9 mouse cellular contexts compared by ENCODE assay signal in the genomic region with DNA sequence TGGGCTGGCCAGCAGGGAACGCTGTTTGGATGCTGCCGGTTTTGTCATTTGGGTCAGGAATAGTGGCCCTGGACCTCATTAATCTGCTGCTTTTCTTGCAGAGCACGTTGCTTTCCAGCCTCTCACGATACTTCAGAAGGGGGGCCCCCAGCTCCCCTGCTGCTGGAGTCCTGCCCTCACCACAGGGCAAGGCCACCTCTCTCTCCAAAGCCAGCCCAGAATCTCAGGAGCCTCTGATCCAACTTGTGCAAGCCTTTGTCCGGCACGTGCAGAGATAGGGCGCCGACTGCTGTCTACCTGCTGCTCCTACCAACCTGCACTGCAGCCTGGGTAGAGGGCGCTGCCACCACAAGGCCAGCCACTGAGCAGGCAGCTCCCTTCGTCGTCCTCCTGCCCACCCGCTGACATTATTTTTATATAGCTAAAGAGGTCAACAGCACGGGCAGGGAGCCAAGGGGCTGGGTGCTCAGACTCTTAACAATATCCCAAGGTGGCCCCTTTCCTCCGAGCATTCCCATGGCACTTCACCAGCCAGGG. TPM values are rescaled to one million over a fixed set of nuclear protein-coding genes. Genes with fewer than 3 reads are reported as not detected.
DNase-seq lines count a peak whose midpoint lies in the region; ATAC-seq and TF ChIP-seq lines count a peak whose summit lies in the region.
"Had no signal": no experiment of that assay in that cellular context is flagged by ENCODE, and none has a peak within 500 bp of the region (broad histone marks: within the 10 kb centered on the region; RNA-seq: fewer than 3 reads in every experiment).

No protein-coding gene starts in this region.

- no peak overlapping the region for H3K4me3 ChIP-seq in left cerebral cortex, adult 2 months
- H3K4me3 ChIP-seq in lung, postnatal 0 days (ENCODE audit: low read depth, low read length), result no peak overlapping the region
- no peak overlapping the region for H3K4me3 ChIP-seq in liver, embryonic 12.5 days

- no peak; the same call in none of the 2 replicates for TF ChIP-seq CTCF in left cerebral cortex, adult 2 months (IDR thresholded peaks at IDR 0.05)
- TF ChIP-seq CTCF in lung, postnatal 0 days (IDR thresholded peaks at IDR 0.05), result peak; percentile 40

- no peaks in the 10 kb centered on the region for H3K4me1 ChIP-seq in lung, postnatal 0 days (ENCODE audit: insufficient read depth, low read depth, low read length)
- H3K4me1 ChIP-seq in liver, embryonic 12.5 days, result no peaks in the 10 kb centered on the region

- no peaks in the 10 kb centered on the region for H3K27me3 ChIP-seq in lung, postnatal 0 days (replicated peaks; ENCODE audit: insufficient read depth, low read length)
- no peaks in the 10 kb centered on the region for H3K27me3 ChIP-seq in liver, embryonic 12.5 days (replicated peaks)

- no peak overlapping the region for H3K4me2 ChIP-seq in lung, postnatal 0 days (replicated peaks; ENCODE audit: low read depth, low read length)
- no peak overlapping the region for H3K4me2 ChIP-seq in liver, embryonic 12.5 days

- intact Hi-C loops in left cerebral cortex, adult 2 months (cut with DNase I), result no loop called here
- intact Hi-C loops in left cerebral cortex, postnatal 4 days (cut with DNase I), result no loop called here

- WGBS in lung, postnatal 0 days, result 55% methylated on average over 14 of the region's 14 CpGs
- 82% methylated on average over 14 of the region's 14 CpGs for WGBS in liver, embryonic 12.5 days (ENCODE audit: insufficient replicate concordance)

- peak; percentile 54 for ATAC-seq in lung, postnatal 0 days
- ATAC-seq in liver, embryonic 12.5 days, result no peak

- peak overlapping the region; percentile 53 for H3K27ac ChIP-seq in left cerebral cortex, adult 2 months
- H3K27ac ChIP-seq in lung, postnatal 0 days (ENCODE audit: low read length), result no peak overlapping the region
- no peak overlapping the region for H3K27ac ChIP-seq in liver, embryonic 12.5 days
- H3K27ac ChIP-seq: macrophage had no signal

- DNase-seq in cerebellum, adult 11-12 months, result peak; percentile 74
- no peak for DNase-seq in cerebellum, postnatal 4 days (ENCODE audit: low spot score in 2 of 2)
- DNase-seq in left cerebral cortex, adult 2 months (ENCODE audit: extremely low spot score in 1 of 2, low spot score in 2 of 2), result peak in 1 of 2 experiments; percentile 28
- DNase-seq in left cerebral cortex, postnatal 4 days, result no peak
- DNase-seq in cerebellum, postnatal 10 days, result peak; percentile 47 to 49
- DNase-seq in lung, postnatal 0 days (ENCODE audit: low spot score), result peak; percentile 32
- no peak for DNase-seq in c-Kit-positive CD71-positive TER-119-positive erythroid progenitor cells, embryonic 14.5 days (ENCODE audit: low spot score)

- no peaks in the 10 kb centered on the region for H3K9me3 ChIP-seq in lung, postnatal 0 days (ENCODE audit: low read length)
- H3K9me3 ChIP-seq in liver, embryonic 12.5 days (replicated peaks), result no peaks in the 10 kb centered on the region

- peaks cover 35% of the 10 kb centered on the region; the same call in 1 of the 2 replicates for H3K36me3 ChIP-seq in lung, postnatal 0 days (ENCODE audit: insufficient read depth, low read length)
- H3K36me3 ChIP-seq in liver, embryonic 12.5 days, result peaks cover 100% of the 10 kb centered on the region

- H3K9ac ChIP-seq in lung, postnatal 0 days (replicated peaks; ENCODE audit: low read depth), result no peak overlapping the region
- H3K9ac ChIP-seq in liver, embryonic 12.5 days, result no peak overlapping the region; the same call in 1 of the 2 replicates

- no peak for TF ChIP-seq EP300 in lung, postnatal 0 days (IDR thresholded peaks at IDR 0.05)

RNA-seq across cellular contexts. Expression of gene Sh3glb2, which starts 15.5 kb away (rescaled TPM):
- total RNA-seq in left cerebral cortex, adult 2 months (2021), result 100 to 1,000 TPM; 291 to 312 TPM
- 100 to 1,000 TPM; 161 to 176 TPM for total RNA-seq in left cerebral cortex, postnatal 4 days (2021)
- 58.9 and 64.9 TPM in 2 replicates for polyA plus RNA-seq in lung, postnatal 0 days (2015; fragmentation: Nextera tagmentation; extraction: Ambion mirVana)
- 30.3 and 33.7 TPM in 2 replicates for polyA plus RNA-seq in liver, embryonic 12.5 days (2016; fragmentation: Nextera tagmentation; extraction: Ambion mirVana)

RNA-seq across cellular contexts. Expression of gene Miga2, which starts 20.4 kb away (rescaled TPM):
- 100 to 1,000 TPM; 120 to 138 TPM for total RNA-seq in left cerebral cortex, adult 2 months (2021)
- 10 to 100 TPM; 69.7 to 76.5 TPM for total RNA-seq in left cerebral cortex, postnatal 4 days (2021)
- 13.8 and 14.9 TPM in 2 replicates for polyA plus RNA-seq in lung, postnatal 0 days (2015; fragmentation: Nextera tagmentation; extraction: Ambion mirVana)
- polyA plus RNA-seq in liver, embryonic 12.5 days (2016; fragmentation: Nextera tagmentation; extraction: Ambion mirVana), result 12.7 and 13.6 TPM in 2 replicates

RNA-seq across cellular contexts. Expression of gene Dolpp1, which starts 48.4 kb away (rescaled TPM):
- total RNA-seq in left cerebral cortex, adult 2 months (2021), result 10 to 100 TPM; 25.8 to 26.8 TPM
- 10 to 100 TPM; 41.1 to 43.9 TPM for total RNA-seq in left cerebral cortex, postnatal 4 days (2021)
- 25.0 and 26.1 TPM in 2 replicates for polyA plus RNA-seq in lung, postnatal 0 days (2015; fragmentation: Nextera tagmentation; extraction: Ambion mirVana)
- 23.5 and 24.3 TPM in 2 replicates for polyA plus RNA-seq in liver, embryonic 12.5 days (2016; fragmentation: Nextera tagmentation; extraction: Ambion mirVana)

RNA-seq across cellular contexts. Expression of gene Nup188, which starts 57.5 kb away (rescaled TPM):
- 10 to 100 TPM; 21.8 to 23.5 TPM for total RNA-seq in left cerebral cortex, adult 2 months (2021)
- 10 to 100 TPM; 36.6 to 42.0 TPM for total RNA-seq in left cerebral cortex, postnatal 4 days (2021)
- 8.9 and 9.9 TPM in 2 replicates for polyA plus RNA-seq in lung, postnatal 0 days (2015; fragmentation: Nextera tagmentation; extraction: Ambion mirVana)
- 23.9 and 25.8 TPM in 2 replicates for polyA plus RNA-seq in liver, embryonic 12.5 days (2016; fragmentation: Nextera tagmentation; extraction: Ambion mirVana)

RNA-seq across cellular contexts. Expression of gene Dolk, which starts 57.5 kb away (rescaled TPM):
- 10 to 100 TPM; 22.3 to 25.2 TPM for total RNA-seq in left cerebral cortex, adult 2 months (2021)
- total RNA-seq in left cerebral cortex, postnatal 4 days (2021), result 10 to 100 TPM; 18.7 to 21.6 TPM
- 24.1 TPM in 2 replicates for polyA plus RNA-seq in lung, postnatal 0 days (2015; fragmentation: Nextera tagmentation; extraction: Ambion mirVana)
- 15.5 and 17.5 TPM in 2 replicates for polyA plus RNA-seq in liver, embryonic 12.5 days (2016; fragmentation: Nextera tagmentation; extraction: Ambion mirVana)

Comparison
In these comparisons a context has a peak if more than half of its experiments do, and no peak if none do; other contexts are left out.
1. DNase-seq: peak in cerebellum, adult 11-12 months (single experiment), cerebellum, postnatal 10 days (2 of 2) and lung, postnatal 0 days (single experiment); none in cerebellum, postnatal 4 days (0 of 2), left cerebral cortex, postnatal 4 days (single experiment) and c-Kit-positive CD71-positive TER-119-positive erythroid progenitor cells, embryonic 14.5 days (single experiment).